ENCODE assay signal across 9 mouse cellular contexts in the genomic region with DNA sequence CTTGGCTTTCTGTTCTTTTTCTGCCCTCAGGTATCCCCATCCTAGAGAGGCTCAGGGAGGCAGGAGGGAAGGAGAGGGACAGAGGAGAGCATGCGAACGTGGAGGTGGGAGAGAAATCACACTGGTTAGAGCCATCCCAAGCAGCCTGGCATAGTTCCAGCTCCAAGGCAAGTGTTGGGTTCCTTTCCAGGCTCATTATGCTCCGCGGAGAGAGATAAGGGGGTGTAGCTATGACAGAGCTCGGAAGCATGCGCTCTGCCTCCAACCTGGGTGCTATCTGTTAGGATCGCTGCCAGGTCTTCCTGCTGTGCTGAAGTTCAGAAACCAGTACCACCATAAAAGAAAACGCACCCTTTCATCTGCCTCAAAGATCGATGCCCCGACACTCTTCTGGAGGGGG. TPM values are rescaled to one million over a fixed set of nuclear protein-coding genes. Genes with fewer than 3 reads are reported as not detected.
DNase-seq lines count a peak whose midpoint lies in the region; ATAC-seq lines count a peak whose summit lies in the region.
"Had no signal": no experiment of that assay in that cellular context is flagged by ENCODE, and none has a peak within 500 bp of the region (broad histone marks: within the 10 kb centered on the region; RNA-seq: fewer than 3 reads in every experiment).

No protein-coding gene starts in this region.

- H3K27ac ChIP-seq in midbrain, embryonic 14.5 days (replicated peaks; ENCODE audit: low read depth, low read length) = no peak overlapping the region
- no peak overlapping the region for H3K27ac ChIP-seq in midbrain, embryonic 11.5 days (ENCODE audit: low read depth, low read length)
- H3K27ac ChIP-seq in kidney, embryonic 15.5 days = no peak overlapping the region
- H3K27ac ChIP-seq: liver, embryonic 13.5 days had no signal

- no peak overlapping the region for H3K9ac ChIP-seq in midbrain, embryonic 14.5 days (replicated peaks; ENCODE audit: low read length)
- no peak overlapping the region for H3K9ac ChIP-seq in midbrain, embryonic 11.5 days (ENCODE audit: low read length)
- H3K9ac ChIP-seq in kidney, embryonic 15.5 days = no peak overlapping the region
- H3K9ac ChIP-seq: liver, embryonic 13.5 days had no signal

- H3K4me3 ChIP-seq in midbrain, embryonic 14.5 days (replicated peaks; ENCODE audit: low read depth, low read length) = no peak overlapping the region
- no peak overlapping the region for H3K4me3 ChIP-seq in midbrain, embryonic 11.5 days (ENCODE audit: low read depth, low read length)
- no peak overlapping the region for H3K4me3 ChIP-seq in kidney, embryonic 15.5 days (replicated peaks)
- H3K4me3 ChIP-seq: liver, embryonic 13.5 days had no signal

- H3K9me3 ChIP-seq in midbrain, embryonic 14.5 days (ENCODE audit: control insufficient read depth, low read length) = no peaks in the 10 kb centered on the region
- H3K9me3 ChIP-seq in midbrain, embryonic 11.5 days (ENCODE audit: control insufficient read depth, low read length) = no peaks in the 10 kb centered on the region
- H3K9me3 ChIP-seq in kidney, embryonic 15.5 days (replicated peaks) = no peaks in the 10 kb centered on the region
- H3K9me3 ChIP-seq: liver, embryonic 13.5 days had no signal

- no peaks in the 10 kb centered on the region; the same call in 1 of the 2 replicates for H3K4me1 ChIP-seq in midbrain, embryonic 14.5 days (ENCODE audit: control insufficient read depth, insufficient read depth, low read length)
- H3K4me1 ChIP-seq in midbrain, embryonic 11.5 days (ENCODE audit: control insufficient read depth, insufficient read depth, low read length) = no peaks in the 10 kb centered on the region
- H3K4me1 ChIP-seq in kidney, embryonic 15.5 days = peaks cover 9% of the 10 kb centered on the region
- H3K4me1 ChIP-seq: liver, embryonic 13.5 days had no signal

- H3K27me3 ChIP-seq in midbrain, embryonic 14.5 days (ENCODE audit: control insufficient read depth, insufficient read depth, low read length) = no peaks in the 10 kb centered on the region
- no peaks in the 10 kb centered on the region for H3K27me3 ChIP-seq in midbrain, embryonic 11.5 days (ENCODE audit: control insufficient read depth, insufficient read depth, low read length)
- peaks cover 7% of the 10 kb centered on the region; the same call in 1 of the 2 replicates for H3K27me3 ChIP-seq in kidney, embryonic 15.5 days

- no peaks in the 10 kb centered on the region for H3K36me3 ChIP-seq in midbrain, embryonic 14.5 days (ENCODE audit: control insufficient read depth, insufficient read depth, low read length)
- H3K36me3 ChIP-seq in midbrain, embryonic 11.5 days (ENCODE audit: control insufficient read depth, insufficient read depth, low read length) = no peaks in the 10 kb centered on the region
- no peaks in the 10 kb centered on the region for H3K36me3 ChIP-seq in kidney, embryonic 15.5 days
- H3K36me3 ChIP-seq: liver, embryonic 13.5 days had no signal

- ATAC-seq in midbrain, embryonic 14.5 days (ENCODE audit: low FRiP score, low TSS enrichment) = no peak
- ATAC-seq in midbrain, embryonic 11.5 days (ENCODE audit: low FRiP score) = no peak
- no peak for ATAC-seq in cerebellum, adult (ENCODE audit: insufficient number of reproducible peaks, low FRiP score, low TSS enrichment)
- ATAC-seq in kidney, embryonic 15.5 days (replicated peaks; ENCODE audit: low FRiP score) = no peak

- peak; percentile 24 for DNase-seq in adrenal gland, postnatal 10 days
- no peak for DNase-seq in adrenal gland, postnatal 4 days (ENCODE audit: low spot score in 2 of 2)
- peak; percentile 47 for DNase-seq in midbrain, embryonic 14.5 days
- no peak for DNase-seq in midbrain, embryonic 11.5 days (ENCODE audit: low spot score, missing footprints)
- peak; percentile 67 for DNase-seq in layer of hippocampus, adult 9-11 months
- peak; percentile 23 for DNase-seq in right cerebral cortex, postnatal 4 days
- DNase-seq: liver, embryonic 13.5 days had no signal

- 76% methylated on average over 10 of the region's 10 CpGs for WGBS in midbrain, embryonic 14.5 days
- 74% methylated on average over 10 of the region's 10 CpGs for WGBS in midbrain, embryonic 11.5 days
- 36% methylated on average over 10 of the region's 10 CpGs for WGBS in kidney, embryonic 15.5 days

- no peak overlapping the region for H3K4me2 ChIP-seq in midbrain, embryonic 14.5 days (ENCODE audit: low read length)
- no peak overlapping the region for H3K4me2 ChIP-seq in midbrain, embryonic 11.5 days
- no peak overlapping the region for H3K4me2 ChIP-seq in kidney, embryonic 15.5 days
- H3K4me2 ChIP-seq: liver, embryonic 13.5 days had no signal

RNA-seq across cellular contexts. Expression of a gene that starts 33.7 kb away (rescaled TPM):
- 1 to 10 TPM; 3.9 to 4.1 TPM for total RNA-seq in adrenal gland, postnatal 10 days (2021)
- total RNA-seq in adrenal gland, postnatal 4 days (2021) = 1 to 10 TPM; 6.5 to 8.6 TPM
- polyA plus RNA-seq in midbrain, embryonic 14.5 days (2014; fragmentation: Nextera tagmentation; extraction: Ambion mirVana) = 9.8 and 11.6 TPM in 2 replicates
- polyA plus RNA-seq in midbrain, embryonic 11.5 days (2014; fragmentation: Nextera tagmentation; extraction: Ambion mirVana) = 13.9 and 17.5 TPM in 2 replicates
- polyA plus RNA-seq in kidney, embryonic 15.5 days (2015; fragmentation: Nextera tagmentation; extraction: Ambion mirVana) = 7.5 and 8.6 TPM in 2 replicates

RNA-seq across cellular contexts. Expression of a gene that starts 43.0 kb away (rescaled TPM):
- total RNA-seq in adrenal gland, postnatal 10 days (2021) = 100 to 1,000 TPM; 104 to 112 TPM
- total RNA-seq in adrenal gland, postnatal 4 days (2021) = 100 to 1,000 TPM in 1 of 2 experiments, 10 to 100 TPM in 1; 98.7 to 111 TPM
- polyA plus RNA-seq in midbrain, embryonic 14.5 days (2014; fragmentation: Nextera tagmentation; extraction: Ambion mirVana) = 34.8 and 38.6 TPM in 2 replicates
- 9.2 and 10.0 TPM in 2 replicates for polyA plus RNA-seq in midbrain, embryonic 11.5 days (2014; fragmentation: Nextera tagmentation; extraction: Ambion mirVana)
- 14.6 and 15.5 TPM in 2 replicates for polyA plus RNA-seq in kidney, embryonic 15.5 days (2015; fragmentation: Nextera tagmentation; extraction: Ambion mirVana)

Comparison
In these comparisons a context has a peak if more than half of its experiments do, and no peak if none do; other contexts are left out.
1. DNase-seq: peak in adrenal gland, postnatal 10 days (single experiment), midbrain, embryonic 14.5 days (single experiment), layer of hippocampus, adult 9-11 months (single experiment) and right cerebral cortex, postnatal 4 days (single experiment); none in adrenal gland, postnatal 4 days (0 of 2) and midbrain, embryonic 11.5 days (single experiment).